Mouse (Mus musculus) G1E (cell line): ENCODE measurements around the gene Tns1. TPM values are rescaled to one million over a fixed set of nuclear protein-coding genes. Genes with fewer than 3 reads are reported as not detected.

ENCODE experiments used
- ATAC-seq: 2 replicates; pipeline ENCODE4 v1.8.0; 2016; ENCODE audit warnings: mild to moderate bottlenecking; ENCODE audit not compliant: insufficient number of reproducible peaks, poor library complexity, low FRiP score, severe bottlenecking; ENCODE audit errors: extremely low read depth
- DNase-seq: peaks from one replicate; pipeline ENCODE4 v3.0.0; 2012; ENCODE audit warnings: low spot score
- H3K27me3 ChIP-seq: 2 replicates; pipeline ENCODE4 v1.6.1; 2012; ENCODE audit warnings: mild to moderate bottlenecking, low read length, inconsistent platforms; ENCODE audit not compliant: insufficient read depth
- H3K36me3 ChIP-seq: replicated peaks from 2 replicates; pipeline ENCODE3; 2012; ENCODE audit warnings: mild to moderate bottlenecking, inconsistent platforms
- H3K4me1 ChIP-seq: 2 replicates; pipeline ENCODE4 v1.6.1; 2012; ENCODE audit warnings: low read depth, low read length, inconsistent platforms, mixed read lengths; ENCODE audit not compliant: insufficient read depth
- H3K4me3 ChIP-seq: 2 replicates; pipeline ENCODE4 v1.5.1; 2012; ENCODE audit warnings: low read depth, mild to moderate bottlenecking, inconsistent platforms, low read length, moderate library complexity, mixed read lengths
- H3K9me3 ChIP-seq: replicated peaks from 2 replicates; pipeline ENCODE4 v1.6.1; 2012; ENCODE audit warnings: inconsistent platforms
- CTCF ChIP-seq: IDR thresholded peaks from 2 replicates; pipeline ENCODE4 v1.5.1; 2012; ENCODE audit warnings: low read depth, low read length, inconsistent platforms, mixed read lengths
- GATA1 ChIP-seq: IDR thresholded peaks from 2 replicates; pipeline ENCODE4 v1.6.1; 2012; ENCODE audit warnings: borderline replicate concordance, low read length, inconsistent platforms, mixed read lengths
- GATA2 ChIP-seq: IDR thresholded peaks from 2 replicates; pipeline ENCODE4 v1.6.1; 2012; ENCODE audit warnings: low read depth, low read length, inconsistent platforms, borderline replicate concordance
- POLR2AphosphoS5 ChIP-seq: IDR thresholded peaks from 2 replicates; pipeline ENCODE4 v1.6.1; 2012; ENCODE audit warnings: low read depth, low read length, inconsistent platforms; ENCODE audit not compliant: insufficient replicate concordance
- TAL1 ChIP-seq: conservative IDR thresholded peaks from 2 replicates; pipeline ENCODE4 v1.6.1; 2012; ENCODE audit warnings: low read depth, low read length, inconsistent platforms, mixed read lengths
- polyA plus RNA-seq: library from polyadenylated mRNA; stranded (reverse); fragments of >175 nt; gene quantifications from 2 replicates; pipeline ENCODE4 v1.2.3, GENCODE M21; 2012
- total RNA-seq, 2 experiments: library from RNA; stranded (forward) in 1 of 2; stranded (reverse) in 1 of 2; fragments of 200-1000 nt in 1 of 2; fragments of >200 nt in 1 of 2; fragmentation: Nextera tagmentation in 1 of 2; gene quantifications; 2 replicates each; pipeline ENCODE4 v1.2.3; 2014 to 2017

The Tns1 gene
- total and polyA plus RNA-seq, 3 experiments: 0.55 to 27.2 (median 1.7) TPM

GRCm38 (mm10) chr1:74088569-74088968 lies 35.7 kb downstream of the Tns1 start:
- Histone ChIP-seq H3K4me1 (no peaks in the 10 kb centered on the region), H3K4me3 (no peak overlapping the region), H3K27me3 (peaks cover 16% of the 10 kb centered on the region; the same call in 1 of the 2 replicates), H3K36me3 (no peaks in the 10 kb centered on the region), H3K9me3 (no peaks in the 10 kb centered on the region)
- DNase-seq (no peak), ATAC-seq (no peak)
- TF ChIP-seq TAL1: no peak

GRCm38 (mm10) chr1:74085566-74085965 lies 38.7 kb downstream of the Tns1 start:
- no peaks in the 10 kb centered on the region for H3K9me3 ChIP-seq
- H3K4me3 ChIP-seq: no peak overlapping the region
- peaks cover 16% of the 10 kb centered on the region; the same call in 1 of the 2 replicates for H3K27me3 ChIP-seq
- DNase-seq (no peak), ATAC-seq (no peak)
- no peaks in the 10 kb centered on the region for H3K4me1 ChIP-seq
- no peak for TF ChIP-seq GATA1
- TF ChIP-seq TAL1: no peak
- TF ChIP-seq CTCF: no peak
- TF ChIP-seq POLR2AphosphoS5: no peak
- TF ChIP-seq GATA2: no peak
- no peaks in the 10 kb centered on the region for H3K36me3 ChIP-seq

- H3K27me3 ChIP-seq: peaks cover 12% of the 10 kb centered on the region; the same call in 1 of the 2 replicates
- H3K4me1 ChIP-seq: no peaks in the 10 kb centered on the region
- no peak overlapping the region for H3K4me3 ChIP-seq
- TF ChIP-seq CTCF: no peak
- TF ChIP-seq POLR2AphosphoS5: no peak
- TF ChIP-seq TAL1: no peak
- TF ChIP-seq GATA1: no peak
- TF ChIP-seq GATA2: no peak
- H3K9me3 ChIP-seq: no peaks in the 10 kb centered on the region
- no peaks in the 10 kb centered on the region for H3K36me3 ChIP-seq
- ATAC-seq (no peak; the same call in 1 of the 2 replicates), DNase-seq (no peak)
Observed at GRCm38 (mm10) chr1:74084752-74085151, 39.5 kb downstream of the Tns1 start.

- Histone ChIP-seq H3K36me3 (no peaks in the 10 kb centered on the region), H3K4me3 (no peak overlapping the region), H3K4me1 (no peaks in the 10 kb centered on the region), H3K9me3 (no peaks in the 10 kb centered on the region), H3K27me3 (peaks cover 12% of the 10 kb centered on the region; the same call in 1 of the 2 replicates)
- TF ChIP-seq GATA2 (no peak), GATA1 (no peak), CTCF (no peak), TAL1 (no peak), POLR2AphosphoS5 (no peak)
- DNase-seq: no peak
- ATAC-seq: no peak
Observed at GRCm38 (mm10) chr1:74084065-74084705, 40.1 kb downstream of the Tns1 start.

- Histone ChIP-seq H3K4me3 (no peak overlapping the region), H3K27me3 (peaks cover 15% of the 10 kb centered on the region; the same call in 1 of the 2 replicates), H3K9me3 (no peaks in the 10 kb centered on the region), H3K4me1 (no peaks in the 10 kb centered on the region), H3K36me3 (no peaks in the 10 kb centered on the region)
- peak; percentile 47 for DNase-seq
- ATAC-seq: no peak
- TF ChIP-seq TAL1 (no peak), GATA2 (no peak), CTCF (peak; percentile 97)
Observed at GRCm38 (mm10) chr1:74082841-74083463, 41.3 kb downstream of the Tns1 start.

- no peaks in the 10 kb centered on the region for H3K4me1 ChIP-seq
- ATAC-seq (no peak), DNase-seq (no peak)
- H3K9me3 ChIP-seq: no peaks in the 10 kb centered on the region
- TF ChIP-seq POLR2AphosphoS5 (no peak), CTCF (no peak), TAL1 (no peak), GATA1 (no peak), GATA2 (no peak)
- H3K27me3 ChIP-seq: peaks cover 15% of the 10 kb centered on the region; the same call in 1 of the 2 replicates
- no peaks in the 10 kb centered on the region for H3K36me3 ChIP-seq
- no peak overlapping the region for H3K4me3 ChIP-seq
Observed at GRCm38 (mm10) chr1:74081573-74081989, 42.7 kb downstream of the Tns1 start.
